Comparison of ENCODE assay signal across 8 mouse cellular contexts in genomic region chr17:45718323-45718722, GRCm38 (mm10). TPM values are rescaled to one million over a fixed set of nuclear protein-coding genes. Genes with fewer than 3 reads are reported as not detected.
DNase-seq lines count a peak whose midpoint lies in the region; ATAC-seq and TF ChIP-seq lines count a peak whose summit lies in the region.

No protein-coding gene starts in this region.

- no peak overlapping the region for H3K9ac ChIP-seq in forebrain, postnatal 0 days
- no peak overlapping the region for H3K9ac ChIP-seq in limb, embryonic 11.5 days (ENCODE audit: low read length)
- H3K9ac ChIP-seq in midbrain, postnatal 0 days (replicated peaks; ENCODE audit: low read length, poor library complexity, severe bottlenecking) = no peak overlapping the region

- WGBS in forebrain, postnatal 0 days = 7% methylated on average over 10 of the region's 10 CpGs
- WGBS in limb, embryonic 11.5 days = 11% methylated on average over 10 of the region's 10 CpGs
- WGBS in midbrain, postnatal 0 days = 11% methylated on average over 10 of the region's 10 CpGs

- no peak overlapping the region for H3K4me2 ChIP-seq in forebrain, postnatal 0 days (ENCODE audit: low read depth)
- H3K4me2 ChIP-seq in limb, embryonic 11.5 days (ENCODE audit: low read depth, severe bottlenecking) = no peak overlapping the region
- no peak overlapping the region for H3K4me2 ChIP-seq in midbrain, postnatal 0 days (ENCODE audit: low read depth, low read length, poor library complexity, severe bottlenecking)

- TF ChIP-seq POLR2A in brain, embryonic 14.5 days (IDR thresholded peaks at IDR 0.05; ENCODE audit: borderline replicate concordance, extremely low read depth, insufficient read depth, insufficient read length, poor library complexity, severe bottlenecking) = no peak

- no peaks in the 10 kb centered on the region for H3K9me3 ChIP-seq in forebrain, postnatal 0 days (ENCODE audit: low read length)
- no peaks in the 10 kb centered on the region for H3K9me3 ChIP-seq in limb, embryonic 11.5 days (ENCODE audit: control insufficient read depth, low read length)
- H3K9me3 ChIP-seq in midbrain, postnatal 0 days (ENCODE audit: low read length) = no peaks in the 10 kb centered on the region

- peak; percentile 79 for TF ChIP-seq CTCF in brain, embryonic 14.5 days (IDR thresholded peaks at IDR 0.05; ENCODE audit: borderline replicate concordance, extremely low read depth, insufficient read depth, insufficient read length)
- TF ChIP-seq CTCF in forebrain, postnatal 0 days (IDR thresholded peaks at IDR 0.05; ENCODE audit: low read depth) = peak; percentile 82
- TF ChIP-seq CTCF in midbrain, postnatal 0 days (IDR thresholded peaks at IDR 0.05) = peak; percentile 81

- H3K4me3 ChIP-seq in forebrain, postnatal 0 days (ENCODE audit: low read depth, low read length) = no peak overlapping the region
- H3K4me3 ChIP-seq in limb, embryonic 11.5 days (ENCODE audit: low read depth, low read length) = no peak overlapping the region
- H3K4me3 ChIP-seq in midbrain, postnatal 0 days (ENCODE audit: low read depth, low read length) = no peak overlapping the region

- peaks cover 4% of the 10 kb centered on the region for H3K4me1 ChIP-seq in forebrain, postnatal 0 days (ENCODE audit: insufficient read depth)
- no peaks in the 10 kb centered on the region for H3K4me1 ChIP-seq in limb, embryonic 11.5 days (ENCODE audit: control insufficient read depth, insufficient read depth, low read length)
- H3K4me1 ChIP-seq in midbrain, postnatal 0 days (ENCODE audit: insufficient read depth, low read length) = no peaks in the 10 kb centered on the region

- H3K27ac ChIP-seq in forebrain, postnatal 0 days (ENCODE audit: low read depth, low read length) = no peak overlapping the region
- no peak overlapping the region for H3K27ac ChIP-seq in limb, embryonic 11.5 days (replicated peaks; ENCODE audit: low read depth, low read length)
- no peak overlapping the region for H3K27ac ChIP-seq in midbrain, postnatal 0 days (ENCODE audit: low read depth, low read length)

- H3K36me3 ChIP-seq in forebrain, postnatal 0 days (ENCODE audit: insufficient read depth) = no peaks in the 10 kb centered on the region
- H3K36me3 ChIP-seq in limb, embryonic 11.5 days (ENCODE audit: control insufficient read depth, insufficient read depth, low read length) = no peaks in the 10 kb centered on the region
- no peaks in the 10 kb centered on the region for H3K36me3 ChIP-seq in midbrain, postnatal 0 days (ENCODE audit: insufficient read depth, low read length)

- ATAC-seq in forebrain, postnatal 0 days = peak; percentile 79
- ATAC-seq in limb, embryonic 11.5 days (ENCODE audit: insufficient number of reproducible peaks, low FRiP score, low TSS enrichment, low read depth) = no peak
- ATAC-seq in midbrain, postnatal 0 days (ENCODE audit: low FRiP score) = 0 out of 2 replicates have a peak, but pooled peaks have one; percentile 61

- DNase-seq in urinary bladder, postnatal 4 days (ENCODE audit: low spot score in 2 of 2) = peak; percentile 57 to 79
- no peak for DNase-seq in urinary bladder, postnatal 25 days (ENCODE audit: low spot score)
- peak; percentile 74 for DNase-seq in brain, embryonic 14.5 days (ENCODE audit: low read depth)
- DNase-seq in forebrain, postnatal 0 days = peak; percentile 79
- DNase-seq in kidney, adult 18-20 months = peak; percentile 75
- DNase-seq in limb, embryonic 11.5 days (ENCODE audit: low spot score) = peak; percentile 73
- DNase-seq in midbrain, postnatal 0 days (ENCODE audit: low spot score) = peak; percentile 77
- DNase-seq in thymus, postnatal 0 days (ENCODE audit: low spot score) = peak; percentile 78

- no peaks in the 10 kb centered on the region for H3K27me3 ChIP-seq in forebrain, postnatal 0 days (ENCODE audit: insufficient read depth, low read length)
- no peaks in the 10 kb centered on the region for H3K27me3 ChIP-seq in limb, embryonic 11.5 days (ENCODE audit: control insufficient read depth, insufficient read depth, low read length)
- no peaks in the 10 kb centered on the region for H3K27me3 ChIP-seq in midbrain, postnatal 0 days (ENCODE audit: insufficient read depth, low read length)

RNA-seq across cellular contexts. Expression of gene 1600014C23Rik, which starts 15.3 kb away (rescaled TPM):
- polyA plus RNA-seq in brain, embryonic 14.5 days (2012; rRNA removed) = 0.21 TPM in 1 of 2 replicates, not detected in the other
- not detected in 2 replicates for total RNA-seq in forebrain, postnatal 0 days (2014; rRNA removed)
- not detected in 2 replicates for polyA plus RNA-seq in forebrain, postnatal 0 days (2015; fragmentation: Nextera tagmentation; extraction: Ambion mirVana)
- not detected in 2 replicates for polyA plus RNA-seq in limb, embryonic 11.5 days (2014; fragmentation: Nextera tagmentation; extraction: Ambion mirVana)
- total RNA-seq in midbrain, postnatal 0 days (2014; rRNA removed) = not detected in 2 replicates
- polyA plus RNA-seq in midbrain, postnatal 0 days (2015; fragmentation: Nextera tagmentation; extraction: Ambion mirVana) = 0.67 TPM in 1 of 2 replicates, not detected in the other
- not detected in 2 replicates for polyA plus RNA-seq in thymus, postnatal 0 days (2015; fragmentation: Nextera tagmentation; extraction: Ambion mirVana)

RNA-seq across cellular contexts. Expression of gene Tmem63b, which starts 31.6 kb away (rescaled TPM):
- polyA plus RNA-seq in brain, embryonic 14.5 days (2012; rRNA removed) = 306 and 323 TPM in 2 replicates
- total RNA-seq in forebrain, postnatal 0 days (2014; rRNA removed) = 198 and 228 TPM in 2 replicates
- polyA plus RNA-seq in forebrain, postnatal 0 days (2015; fragmentation: Nextera tagmentation; extraction: Ambion mirVana) = 109 and 131 TPM in 2 replicates
- 23.3 and 23.6 TPM in 2 replicates for polyA plus RNA-seq in limb, embryonic 11.5 days (2014; fragmentation: Nextera tagmentation; extraction: Ambion mirVana)
- total RNA-seq in midbrain, postnatal 0 days (2014; rRNA removed) = 213 and 264 TPM in 2 replicates
- 149 and 153 TPM in 2 replicates for polyA plus RNA-seq in midbrain, postnatal 0 days (2015; fragmentation: Nextera tagmentation; extraction: Ambion mirVana)
- 16.6 and 18.6 TPM in 2 replicates for polyA plus RNA-seq in thymus, postnatal 0 days (2015; fragmentation: Nextera tagmentation; extraction: Ambion mirVana)

RNA-seq across cellular contexts. Expression of gene Mrpl14, which starts 32.2 kb away (rescaled TPM):
- polyA plus RNA-seq in brain, embryonic 14.5 days (2012; rRNA removed) = 74.8 and 101 TPM in 2 replicates
- 25.3 and 40.2 TPM in 2 replicates for total RNA-seq in forebrain, postnatal 0 days (2014; rRNA removed)
- 98.6 and 120 TPM in 2 replicates for polyA plus RNA-seq in forebrain, postnatal 0 days (2015; fragmentation: Nextera tagmentation; extraction: Ambion mirVana)
- 146 and 154 TPM in 2 replicates for polyA plus RNA-seq in limb, embryonic 11.5 days (2014; fragmentation: Nextera tagmentation; extraction: Ambion mirVana)
- total RNA-seq in midbrain, postnatal 0 days (2014; rRNA removed) = 41.9 and 42.8 TPM in 2 replicates
- polyA plus RNA-seq in midbrain, postnatal 0 days (2015; fragmentation: Nextera tagmentation; extraction: Ambion mirVana) = 113 and 114 TPM in 2 replicates
- polyA plus RNA-seq in thymus, postnatal 0 days (2015; fragmentation: Nextera tagmentation; extraction: Ambion mirVana) = 174 and 197 TPM in 2 replicates

RNA-seq across cellular contexts. Expression of gene Capn11, which starts 59.2 kb away (rescaled TPM):
- 0.13 and 0.62 TPM in 2 replicates for polyA plus RNA-seq in brain, embryonic 14.5 days (2012; rRNA removed)
- 0.85 and 1.3 TPM in 2 replicates for total RNA-seq in forebrain, postnatal 0 days (2014; rRNA removed)
- polyA plus RNA-seq in forebrain, postnatal 0 days (2015; fragmentation: Nextera tagmentation; extraction: Ambion mirVana) = 0.06 and 1.5 TPM in 2 replicates
- 0.26 and 0.81 TPM in 2 replicates for polyA plus RNA-seq in limb, embryonic 11.5 days (2014; fragmentation: Nextera tagmentation; extraction: Ambion mirVana)
- total RNA-seq in midbrain, postnatal 0 days (2014; rRNA removed) = 1.2 and 1.4 TPM in 2 replicates
- polyA plus RNA-seq in midbrain, postnatal 0 days (2015; fragmentation: Nextera tagmentation; extraction: Ambion mirVana) = 0.19 and 1.4 TPM in 2 replicates
- 0.05 TPM in 1 of 2 replicates, not detected in the other for polyA plus RNA-seq in thymus, postnatal 0 days (2015; fragmentation: Nextera tagmentation; extraction: Ambion mirVana)
